Mouse (Mus musculus): ENCODE results near the gene Fbxw25.
"Not testable (repeated sequence)": the region's sequence is repeated elsewhere in the genome, so short reads cannot be mapped to it uniquely, and the experiment has no call there.

The Fbxw25 gene

DNA sequence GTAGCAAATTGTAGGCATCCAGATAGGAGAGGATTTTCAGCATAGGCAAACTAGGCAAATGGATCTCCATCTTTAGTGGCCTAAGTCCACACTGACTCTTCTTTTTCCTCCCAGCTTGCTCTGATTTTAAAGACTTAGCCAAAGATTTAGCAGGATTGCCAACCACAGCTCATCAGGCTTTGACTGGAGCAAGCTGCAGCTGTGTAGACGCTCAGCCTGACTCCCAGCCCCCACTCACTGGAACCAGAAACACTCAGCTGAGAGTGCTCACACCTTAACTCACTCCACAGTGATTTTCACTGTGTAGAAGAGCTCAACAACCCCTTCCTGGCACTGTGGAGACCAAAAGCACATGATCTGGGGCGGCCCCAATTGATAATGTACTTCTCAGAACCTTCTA is at the start of gene Fbxw25:
Fbxw25 (minus strand) TSS at position 101 of the 400 bp plus-strand sequence.
- DNase-seq (ENCODE audit: low spot score): not testable (repeated sequence)

DNA sequence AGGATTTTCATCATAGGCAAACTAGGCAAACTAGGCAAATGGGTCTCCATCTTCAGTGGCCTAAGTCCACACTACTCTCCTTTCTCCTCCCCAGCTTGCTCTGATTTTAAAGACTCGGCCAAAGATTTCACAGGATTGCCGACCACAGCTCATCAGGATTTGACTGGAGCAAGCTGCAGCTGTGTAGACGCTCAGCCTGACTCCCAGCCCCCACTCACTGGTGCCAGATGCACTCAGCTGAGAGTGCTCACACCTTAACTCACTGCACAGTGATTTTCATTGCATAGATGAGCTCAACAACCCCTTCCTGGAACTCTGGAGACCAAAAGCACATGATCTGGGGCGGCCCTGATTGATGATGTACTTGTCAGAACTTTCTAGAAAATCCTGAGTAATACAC is 38.1 kb upstream of the Fbxw25 start, which contains the start of gene Fbxw18:
Fbxw18 (minus strand) TSS at position 101 of the 400 bp plus-strand sequence.
- not testable (repeated sequence) for DNase-seq (ENCODE audit: low spot score)

DNA sequence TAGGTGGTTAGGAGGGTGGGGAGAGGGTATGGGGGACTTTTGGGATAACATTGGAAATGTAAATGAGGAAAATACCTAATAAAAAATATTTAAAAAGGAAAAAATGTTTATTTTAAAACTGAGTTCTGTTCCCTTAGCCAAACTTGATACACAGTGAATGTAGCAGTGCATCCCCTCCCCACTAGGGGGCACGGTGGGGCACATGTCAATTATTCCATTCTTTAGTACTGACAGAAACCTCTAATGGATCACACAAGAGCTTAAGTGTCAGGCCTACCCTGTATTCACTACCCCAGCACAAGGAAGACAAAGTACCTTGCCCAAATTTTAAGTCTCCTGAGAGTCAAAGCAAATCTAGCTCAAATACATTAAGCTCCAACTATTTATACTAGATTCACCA is 20.8 kb upstream of the Fbxw25 start:
- no peak for DNase-seq (ENCODE audit: low spot score)

DNA sequence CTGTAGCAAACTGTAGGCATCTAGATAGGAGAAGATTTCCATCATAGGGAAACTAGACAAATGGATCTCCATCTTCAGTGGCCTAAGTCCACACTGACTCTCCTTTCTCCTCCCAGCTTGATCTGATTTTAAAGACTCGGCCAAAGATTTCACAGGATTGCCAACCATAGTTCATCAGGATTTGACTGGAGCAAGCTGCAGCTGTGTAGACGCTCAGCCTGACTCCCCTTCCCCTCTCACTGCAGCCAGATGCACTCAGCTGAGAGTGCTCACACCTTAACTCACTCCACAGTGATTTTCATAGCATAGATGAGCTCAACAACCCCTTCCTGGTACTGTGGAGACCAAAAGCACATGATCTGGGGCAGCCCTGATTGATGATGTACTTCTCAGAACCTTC is 38.5 kb downstream of the Fbxw25 start, which contains the start of gene Fbxw24:
Fbxw24 (minus strand) TSS at position 101 of the 400 bp plus-strand sequence.
- not testable (repeated sequence) for DNase-seq (ENCODE audit: low spot score)

DNA sequence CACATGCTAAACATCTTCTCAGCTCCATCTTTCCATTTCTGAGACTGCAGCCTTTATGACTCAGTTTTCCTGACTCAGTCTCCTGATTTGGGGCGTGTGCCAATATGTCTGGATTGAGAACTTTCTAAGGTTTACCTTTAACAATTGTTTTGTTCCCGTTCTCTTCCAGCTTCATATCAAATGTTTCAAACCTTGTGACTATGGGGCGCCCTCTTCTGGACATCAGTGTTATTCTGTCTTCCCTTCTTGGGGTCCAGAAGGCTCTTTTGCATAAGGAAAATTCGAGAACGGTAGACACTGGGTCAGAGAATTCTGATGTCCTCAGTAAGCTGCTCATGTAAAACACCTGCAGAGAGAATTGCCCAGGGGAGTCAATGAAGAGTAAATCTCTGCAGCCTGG is 57.6 kb downstream of the Fbxw25 start:
- DNase-seq (ENCODE audit: low spot score): not testable (repeated sequence)

DNA sequence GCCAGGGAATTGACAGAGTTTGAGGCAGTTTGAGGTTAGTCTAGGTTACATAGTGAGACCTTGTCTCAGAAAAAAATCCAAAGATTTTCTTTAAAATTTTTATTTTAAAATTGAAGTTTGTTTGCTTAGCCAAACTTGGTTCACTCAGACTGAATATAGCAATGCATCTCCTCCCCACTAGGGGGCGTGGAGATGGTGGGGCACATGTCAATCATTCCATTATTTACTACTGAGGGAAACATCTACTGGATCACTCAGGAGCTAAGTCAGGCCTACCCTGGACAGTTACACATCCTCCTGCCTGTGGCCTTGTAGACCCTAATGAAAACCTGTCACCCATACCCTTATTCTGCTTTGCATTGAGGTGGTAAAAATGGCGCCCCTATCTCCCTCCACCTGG is 62.3 kb downstream of the Fbxw25 start:
- DNase-seq (ENCODE audit: low spot score): not testable (repeated sequence)

DNA sequence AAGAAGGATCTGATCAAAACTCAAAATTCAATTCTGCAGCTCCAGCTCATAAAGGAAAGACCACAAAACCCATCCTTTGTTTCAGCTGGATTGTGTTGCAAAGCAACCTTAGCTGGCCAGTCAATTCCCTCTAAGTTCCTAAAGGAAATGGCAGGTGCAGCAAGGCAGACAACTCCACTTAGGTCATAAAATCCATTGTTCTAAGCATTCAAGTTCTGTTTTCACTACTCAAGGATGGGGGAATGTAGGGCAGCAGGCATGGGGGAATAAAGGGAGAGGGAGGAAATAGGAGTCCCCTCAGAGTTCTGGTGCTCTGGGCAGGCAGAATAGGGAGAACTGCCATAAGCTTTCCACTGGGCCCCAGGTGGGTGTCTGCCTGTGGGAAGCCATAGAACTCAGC is 67.2 kb downstream of the Fbxw25 start:
- no peak for DNase-seq (ENCODE audit: low spot score)

Data from testis, postnatal 14 days (tissue).